Mouse (Mus musculus) testis, adult 2 months (tissue): ENCODE results near the gene Cntn2.

Experiments used
- CTCF ChIP-seq: fragments of 200-500 bp; IDR thresholded peaks from 2 replicates; pipeline ENCODE4 v1.5.1; 2012; ENCODE audit warnings: low read depth, mild to moderate bottlenecking, inconsistent platforms, low read length, moderate library complexity; ENCODE audit not compliant: control insufficient read depth, insufficient read depth, insufficient replicate concordance
- POLR2A ChIP-seq: fragments of 200-500 bp; IDR thresholded peaks from 2 replicates; pipeline ENCODE4 v1.6.1; 2012; ENCODE audit warnings: low read depth, mild to moderate bottlenecking, inconsistent platforms, low read length, moderate library complexity; ENCODE audit not compliant: control insufficient read depth

GRCm38 (mm10) chr1:132464651-132465050 is 78.4 kb downstream of the Cntn2 start:
- TF ChIP-seq CTCF, result no peak
- no peak for TF ChIP-seq POLR2A
